Mouse (Mus musculus) cerebellum, adult 9-11 months (tissue): ENCODE data around the gene Opalin.
A peak's percentile ranks its signal among the peaks of the same experiment; 100 is the strongest.

Experiments
- DNase-seq: peaks from one replicate; pipeline ENCODE4 v3.0.0; 2022

Gene Opalin

GRCm38 (mm10) chr19:41076906-41077305, at the start of gene Opalin:
Opalin (minus strand) TSS chr19:41077113.
- no peak for DNase-seq

- DNase-seq = no peak
These were observed 46.1 kb upstream of the Opalin start for GRCm38 (mm10) chr19:41123009-41123408.

GRCm38 (mm10) chr19:41119924-41120323, 43.0 kb upstream of the Opalin start:
- no peak for DNase-seq

GRCm38 (mm10) chr19:41118346-41118745, 41.4 kb upstream of the Opalin start:
- DNase-seq = no peak

- DNase-seq = peak; percentile 73
These were observed 40.4 kb upstream of the Opalin start for GRCm38 (mm10) chr19:41117334-41117733.

- DNase-seq = no peak
These were observed 37.7 kb upstream of the Opalin start for GRCm38 (mm10) chr19:41114611-41115010.

GRCm38 (mm10) chr19:41113911-41114531, 37.1 kb upstream of the Opalin start:
- no peak for DNase-seq

GRCm38 (mm10) chr19:41112609-41113008, 35.7 kb upstream of the Opalin start:
- DNase-seq = no peak

GRCm38 (mm10) chr19:41109991-41110390, 33.1 kb upstream of the Opalin start:
- no peak for DNase-seq

- no peak for DNase-seq
These were observed 32.6 kb upstream of the Opalin start for GRCm38 (mm10) chr19:41109496-41109895.

GRCm38 (mm10) chr19:41108666-41109065, 31.8 kb upstream of the Opalin start:
- no peak for DNase-seq

- DNase-seq = no peak
These were observed 30.6 kb upstream of the Opalin start for GRCm38 (mm10) chr19:41107530-41107929.

- DNase-seq = no peak
These were observed 28.0 kb upstream of the Opalin start for GRCm38 (mm10) chr19:41104922-41105321.

- DNase-seq = peak; percentile 98
These were observed 24.5 kb upstream of the Opalin start for GRCm38 (mm10) chr19:41101390-41101789.

- peak; percentile 79 for DNase-seq
These were observed 23.9 kb upstream of the Opalin start for GRCm38 (mm10) chr19:41100863-41101262.

- DNase-seq = no peak
These were observed 20.1 kb upstream of the Opalin start for GRCm38 (mm10) chr19:41097038-41097437.

GRCm38 (mm10) chr19:41091901-41092300, 15.0 kb upstream of the Opalin start:
- no peak for DNase-seq

GRCm38 (mm10) chr19:41089833-41090232, 12.9 kb upstream of the Opalin start:
- DNase-seq = no peak

GRCm38 (mm10) chr19:41088491-41088890, 11.6 kb upstream of the Opalin start:
- no peak for DNase-seq

- no peak for DNase-seq
These were observed 11.0 kb upstream of the Opalin start for GRCm38 (mm10) chr19:41087901-41088300.

GRCm38 (mm10) chr19:41086700-41087099, 9.8 kb upstream of the Opalin start:
- peak; percentile 75 for DNase-seq

GRCm38 (mm10) chr19:41086289-41086688, 9.4 kb upstream of the Opalin start:
- no peak for DNase-seq

GRCm38 (mm10) chr19:41083646-41084045, 6.7 kb upstream of the Opalin start:
- DNase-seq = no peak

- DNase-seq = no peak
These were observed 4.7 kb upstream of the Opalin start for GRCm38 (mm10) chr19:41081589-41081988.

- no peak for DNase-seq
These were observed 3.0 kb downstream of the Opalin start for GRCm38 (mm10) chr19:41073746-41074455.
